18 mouse cellular contexts compared by ENCODE assay signal in the genomic region with DNA sequence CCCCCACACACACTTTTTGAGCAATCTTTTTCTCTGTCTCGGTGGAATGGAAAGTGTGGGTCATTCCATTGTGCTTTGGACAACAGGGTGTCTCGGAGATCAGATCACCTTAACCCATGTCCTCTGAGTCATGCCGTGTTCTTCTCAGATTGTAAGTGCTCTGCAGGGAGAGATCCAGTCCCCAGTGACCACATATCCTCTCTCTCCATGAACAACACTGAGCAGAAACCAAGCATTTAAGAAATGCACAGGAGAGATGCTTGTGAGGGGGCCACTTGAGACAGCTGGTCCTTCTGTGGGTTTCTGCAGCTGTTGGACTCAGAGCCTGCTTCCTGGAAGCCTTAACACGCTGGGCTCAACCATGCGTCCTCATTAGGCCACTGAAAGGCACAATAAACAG.
"Had no signal": no experiment of that assay in that cellular context is flagged by ENCODE, and none has a peak within 500 bp of the region (broad histone marks: within the 10 kb centered on the region; RNA-seq: fewer than 3 reads in every experiment).

No protein-coding gene starts in this region.

- ATAC-seq: liver, embryonic 12.5 days; midbrain, embryonic 16.5 days had no signal

- H3K4me3 ChIP-seq: limb, embryonic 15.5 days; liver, embryonic 12.5 days; lung, embryonic 15.5 days; megakaryocyte, embryonic 14.5 days; midbrain, embryonic 12.5 days; neural tube, embryonic 15.5 days had no signal

- H3K4me2 ChIP-seq: limb, embryonic 15.5 days; liver, embryonic 12.5 days; lung, embryonic 15.5 days; midbrain, embryonic 12.5 days; neural tube, embryonic 15.5 days had no signal

- H3K27ac ChIP-seq: kidney, postnatal 0 days; liver, embryonic 12.5 days; lung, embryonic 15.5 days; macrophage; midbrain, embryonic 12.5 days; neural tube, embryonic 15.5 days; stomach, postnatal 0 days had no signal

- DNase-seq: kidney, adult 11 months; kidney, adult 9 months; kidney, postnatal 36 days; layer of hippocampus, adult 9-11 months; left cerebral cortex, postnatal 4 days; lung, postnatal 14 days; right cerebral cortex, postnatal 4 days; thymus, postnatal 4 days had no signal

- H3K36me3 ChIP-seq: limb, embryonic 15.5 days; liver, embryonic 12.5 days; lung, embryonic 15.5 days; midbrain, embryonic 12.5 days; neural tube, embryonic 15.5 days had no signal

- H3K4me1 ChIP-seq: limb, embryonic 15.5 days; midbrain, embryonic 12.5 days; neural tube, embryonic 15.5 days had no signal

- H3K9me3 ChIP-seq: limb, embryonic 15.5 days; liver, embryonic 12.5 days; lung, embryonic 15.5 days; megakaryocyte, embryonic 14.5 days; midbrain, embryonic 12.5 days; neural tube, embryonic 15.5 days had no signal

- H3K27me3 ChIP-seq: limb, embryonic 15.5 days; liver, embryonic 12.5 days; lung, embryonic 15.5 days; megakaryocyte, embryonic 14.5 days; neural tube, embryonic 15.5 days had no signal

- H3K9ac ChIP-seq: limb, embryonic 15.5 days; liver, embryonic 12.5 days; lung, embryonic 15.5 days; midbrain, embryonic 12.5 days; neural tube, embryonic 15.5 days had no signal
